Mouse (Mus musculus) thymus, adult 2 months (tissue): Measurements from ENCODE around the gene Rxfp2. TPM values are rescaled to one million over a fixed set of nuclear protein-coding genes. Genes with fewer than 3 reads are reported as not detected.

ENCODE experiments used
- DNase-seq: peaks from one replicate; pipeline ENCODE4 v3.0.0; 2021
- H3K27ac ChIP-seq: fragments of 200-500 bp; 2 replicates; pipeline ENCODE4 v1.5.1; 2012; ENCODE audit warnings: low read length, control low read depth; ENCODE audit not compliant: control insufficient read depth, insufficient read depth
- H3K27me3 ChIP-seq: fragments of 200-500 bp; 2 replicates; pipeline ENCODE4 v1.6.1; 2012; ENCODE audit warnings: mild to moderate bottlenecking, low read length, moderate library complexity, mixed read lengths; ENCODE audit not compliant: control insufficient read depth, insufficient read depth
- H3K36me3 ChIP-seq: fragments of 200-500 bp; 2 replicates; pipeline ENCODE4 v1.6.1; 2012; ENCODE audit warnings: mild to moderate bottlenecking, low read length, moderate library complexity; ENCODE audit not compliant: control insufficient read depth, insufficient read depth
- H3K4me1 ChIP-seq: fragments of 200-500 bp; replicated peaks from 2 replicates; pipeline ENCODE4 v1.6.1; 2012; ENCODE audit warnings: low read length; ENCODE audit not compliant: control insufficient read depth, insufficient read depth
- H3K4me3 ChIP-seq: fragments of 200-500 bp; 2 replicates; pipeline ENCODE4 v1.5.1; 2012; ENCODE audit warnings: mild to moderate bottlenecking, low read length, control low read depth, moderate library complexity; ENCODE audit not compliant: control insufficient read depth, insufficient read depth
- CTCF ChIP-seq: fragments of 200-500 bp; IDR thresholded peaks from 2 replicates; pipeline ENCODE4 v1.5.1; 2012; ENCODE audit warnings: mild to moderate bottlenecking, control low read depth, low read length, moderate library complexity, borderline replicate concordance; ENCODE audit not compliant: control insufficient read depth, poor library complexity, insufficient read depth; ENCODE audit errors: extremely low read depth
- POLR2A ChIP-seq: fragments of 200-500 bp; IDR thresholded peaks from 2 replicates; pipeline ENCODE4 v1.6.1; 2012; ENCODE audit warnings: mild to moderate bottlenecking, low read length, control low read depth, moderate library complexity; ENCODE audit not compliant: control insufficient read depth, poor library complexity, insufficient read depth; ENCODE audit errors: extremely low read depth
- WGBS: fragments of 180-500 bp; shearing (Covaris S2); methylation state at CpG from one replicate; pipeline ENCODE4 v1.1.7; 2018; 5-methylcytosine and 5-hydroxymethylcytosine counted together
- polyA plus RNA-seq: library from polyadenylated mRNA; depleted of rRNA; stranded (reverse); fragments of >200 nt; gene quantifications from 2 replicates; pipeline ENCODE4 v1.2.3, GENCODE M21; 2012

Gene Rxfp2
- polyA plus RNA-seq, 1 experiment: 0.26 TPM

GRCm38 (mm10) chr5:150053956-150054355 is 35.5 kb downstream of the Rxfp2 start:
- WGBS: 94% methylated on average over 7 of the region's 7 CpGs
- no peak overlapping the region for H3K27ac ChIP-seq
- no peaks in the 10 kb centered on the region for H3K4me1 ChIP-seq
- no peaks in the 10 kb centered on the region for H3K27me3 ChIP-seq
- TF ChIP-seq CTCF (no peak), POLR2A (no peak)
- H3K36me3 ChIP-seq: no peaks in the 10 kb centered on the region
- H3K4me3 ChIP-seq: no peak overlapping the region
- no peak for DNase-seq

GRCm38 (mm10) chr5:150055322-150055721 is 36.8 kb downstream of the Rxfp2 start:
- TF ChIP-seq CTCF (no peak), POLR2A (no peak)
- no peaks in the 10 kb centered on the region for H3K4me1 ChIP-seq
- WGBS: 84% methylated on average over 1 of the region's 1 CpGs

GRCm38 (mm10) chr5:150056056-150056455 is 37.6 kb downstream of the Rxfp2 start:
- H3K27ac ChIP-seq: no peak overlapping the region
- no peak overlapping the region for H3K4me3 ChIP-seq

More at GRCm38 (mm10) chr5:150055322-150055721, 36.8 kb downstream of the Rxfp2 start:
- H3K27ac ChIP-seq: no peak overlapping the region
- H3K36me3 ChIP-seq: no peaks in the 10 kb centered on the region
- no peak overlapping the region for H3K4me3 ChIP-seq
- DNase-seq: no peak
- H3K27me3 ChIP-seq: no peaks in the 10 kb centered on the region

DNA sequence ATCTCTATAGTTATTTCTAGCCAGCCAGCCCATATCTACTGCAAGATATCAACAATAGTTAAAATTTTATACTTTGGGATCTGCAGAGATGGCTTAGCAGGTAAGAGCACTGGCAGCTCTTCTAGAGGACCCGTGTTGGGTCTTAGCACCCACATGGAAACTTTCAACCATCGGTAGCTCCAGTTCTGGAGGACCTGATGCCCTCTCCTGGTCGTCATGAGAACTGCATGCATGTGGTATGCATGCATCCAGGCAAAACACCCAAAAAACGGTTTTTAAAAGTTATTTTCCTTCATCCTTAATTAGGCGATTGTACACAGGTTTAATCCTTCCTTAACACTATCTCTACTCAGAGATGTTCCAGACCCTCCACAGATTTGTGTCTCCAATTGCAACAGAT is 40.4 kb downstream of the Rxfp2 start:
- no peaks in the 10 kb centered on the region for H3K4me1 ChIP-seq
- H3K36me3 ChIP-seq: no peaks in the 10 kb centered on the region
- H3K27ac ChIP-seq: no peak overlapping the region
- no peak for DNase-seq
- WGBS: 83% methylated on average over 5 of the region's 5 CpGs
- no peaks in the 10 kb centered on the region for H3K27me3 ChIP-seq
- no peak overlapping the region for H3K4me3 ChIP-seq
- TF ChIP-seq POLR2A (no peak), CTCF (no peak)

More at GRCm38 (mm10) chr5:150056056-150056455, 37.6 kb downstream of the Rxfp2 start:
- WGBS: 97% methylated on average over 5 of the region's 5 CpGs
- H3K27me3 ChIP-seq: no peaks in the 10 kb centered on the region
- H3K4me1 ChIP-seq: no peaks in the 10 kb centered on the region
- TF ChIP-seq POLR2A (no peak), CTCF (no peak)
- no peaks in the 10 kb centered on the region for H3K36me3 ChIP-seq
- no peak for DNase-seq

DNA sequence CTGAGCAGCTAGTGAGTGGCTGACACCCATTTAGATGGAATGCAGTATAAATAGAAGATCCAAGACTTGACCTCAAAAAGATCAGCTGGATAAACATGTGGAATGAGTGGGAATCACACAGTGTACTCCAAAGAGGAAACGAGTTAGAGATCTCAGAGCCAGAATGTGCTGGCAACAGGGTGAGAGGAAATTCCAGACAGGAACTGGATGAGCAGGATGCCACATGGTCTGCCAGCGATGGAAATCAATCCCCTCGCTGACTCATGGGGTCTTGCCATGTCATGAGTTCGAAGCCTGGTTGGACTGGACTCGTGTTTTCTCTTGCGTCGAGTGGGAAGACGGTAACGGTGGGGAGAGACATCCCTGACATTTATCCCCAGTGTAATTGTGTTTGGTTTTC is 41.0 kb downstream of the Rxfp2 start:
- DNase-seq: no peak
- no peak overlapping the region for H3K27ac ChIP-seq
- no peaks in the 10 kb centered on the region for H3K27me3 ChIP-seq
- H3K4me3 ChIP-seq: no peak overlapping the region
- TF ChIP-seq CTCF: no peak
- no peak for TF ChIP-seq POLR2A
- WGBS: 93% methylated on average over 9 of the region's 9 CpGs
- H3K36me3 ChIP-seq: no peaks in the 10 kb centered on the region
- no peaks in the 10 kb centered on the region for H3K4me1 ChIP-seq

GRCm38 (mm10) chr5:150061086-150061485 is 42.6 kb downstream of the Rxfp2 start:
- Histone ChIP-seq H3K4me3 (no peak overlapping the region), H3K27ac (no peak overlapping the region), H3K27me3 (no peaks in the 10 kb centered on the region), H3K36me3 (no peaks in the 10 kb centered on the region), H3K4me1 (no peaks in the 10 kb centered on the region)
- TF ChIP-seq POLR2A (no peak), CTCF (no peak)
- DNase-seq: no peak
- 94% methylated on average over 9 of the region's 9 CpGs for WGBS

DNA sequence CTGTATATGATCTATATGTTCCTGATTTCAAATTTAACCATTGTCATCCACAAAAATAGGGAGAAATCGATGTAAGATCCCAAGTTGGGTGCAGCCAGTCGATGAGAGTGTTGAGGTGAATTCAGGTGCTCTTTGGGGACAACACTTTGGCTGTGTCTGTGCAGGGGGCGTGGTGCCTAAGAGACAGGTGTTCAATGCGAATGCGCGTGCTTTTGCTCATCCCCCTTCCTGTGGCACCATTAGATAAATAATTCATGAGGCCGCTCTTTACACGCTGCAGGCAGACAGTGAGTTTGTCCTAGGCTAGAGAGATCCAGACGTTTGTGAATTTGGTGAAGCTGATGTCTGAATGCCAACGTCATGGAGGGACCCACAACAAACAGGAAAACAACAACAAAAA is 45.8 kb downstream of the Rxfp2 start:
- no peak for TF ChIP-seq CTCF
- no peak for TF ChIP-seq POLR2A
- WGBS: 84% methylated on average over 10 of the region's 10 CpGs
- H3K4me3 ChIP-seq: no peak overlapping the region
- H3K36me3 ChIP-seq: no peaks in the 10 kb centered on the region
- no peaks in the 10 kb centered on the region for H3K4me1 ChIP-seq
- no peaks in the 10 kb centered on the region for H3K27me3 ChIP-seq
- no peak for DNase-seq
- H3K27ac ChIP-seq: no peak overlapping the region
